Mouse (Mus musculus) E14TG2a.4 (cell line): ENCODE data around the gene Zc3h18.

ENCODE experiments used
- H3K27me3 ChIP-seq: 2 replicates; pipeline ENCODE4 v1.6.1; 2014; ENCODE audit warnings: low read length, control low read depth; ENCODE audit not compliant: insufficient read depth
- H3K36me3 ChIP-seq: 2 replicates; pipeline ENCODE4 v1.6.1; 2014; ENCODE audit warnings: low read length, control low read depth; ENCODE audit not compliant: insufficient read depth
- H3K4me1 ChIP-seq: replicated peaks from 2 replicates; pipeline ENCODE4 v1.6.1; 2014; ENCODE audit warnings: low read depth, low read length, control low read depth
- H3K4me3 ChIP-seq: replicated peaks from 2 replicates; pipeline ENCODE4 v1.5.1; 2014; ENCODE audit warnings: mild to moderate bottlenecking, low read length
- H3K9me3 ChIP-seq: 2 replicates; pipeline ENCODE4 v1.6.1; 2014; ENCODE audit warnings: low read length, control low read depth
- CTCF ChIP-seq: conservative IDR thresholded peaks from 2 replicates; pipeline ENCODE4 v1.5.1; 2014; ENCODE audit warnings: low read length
- NANOG ChIP-seq: IDR thresholded peaks from 2 replicates; pipeline ENCODE4 v1.6.1; 2014; ENCODE audit warnings: borderline replicate concordance, low read length, mixed read lengths
- POU5F1 ChIP-seq: IDR thresholded peaks from 2 replicates; pipeline ENCODE4 v1.6.1; 2014; ENCODE audit warnings: low read length, borderline replicate concordance

Gene Zc3h18

DNA sequence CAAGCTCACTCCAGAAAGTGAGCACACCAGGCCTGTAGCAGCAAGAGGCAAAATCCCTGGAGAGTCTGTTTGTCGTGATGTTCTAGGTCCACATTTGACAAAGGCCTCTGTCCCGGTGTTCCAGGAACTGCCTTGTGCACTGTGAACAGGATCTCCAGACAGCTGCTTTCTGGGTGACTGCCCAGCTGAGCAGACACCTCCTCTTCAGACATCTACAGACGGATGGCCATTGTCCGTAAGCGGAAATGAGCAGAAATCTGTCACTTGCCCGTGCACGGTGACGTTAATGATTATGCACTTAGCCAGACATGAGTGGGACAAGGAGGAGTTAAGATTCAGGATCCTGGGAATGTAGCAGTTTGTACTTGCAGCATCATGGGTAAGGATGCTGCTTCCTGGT lies 22.3 kb upstream of the Zc3h18 start:
- H3K9me3 ChIP-seq = no peaks in the 10 kb centered on the region
- H3K27me3 ChIP-seq = peaks cover 22% of the 10 kb centered on the region
- no peak overlapping the region for H3K4me3 ChIP-seq
- TF ChIP-seq CTCF (no peak), NANOG (no peak), POU5F1 (no peak)
- peaks cover 44% of the 10 kb centered on the region for H3K4me1 ChIP-seq
- no peaks in the 10 kb centered on the region for H3K36me3 ChIP-seq

DNA sequence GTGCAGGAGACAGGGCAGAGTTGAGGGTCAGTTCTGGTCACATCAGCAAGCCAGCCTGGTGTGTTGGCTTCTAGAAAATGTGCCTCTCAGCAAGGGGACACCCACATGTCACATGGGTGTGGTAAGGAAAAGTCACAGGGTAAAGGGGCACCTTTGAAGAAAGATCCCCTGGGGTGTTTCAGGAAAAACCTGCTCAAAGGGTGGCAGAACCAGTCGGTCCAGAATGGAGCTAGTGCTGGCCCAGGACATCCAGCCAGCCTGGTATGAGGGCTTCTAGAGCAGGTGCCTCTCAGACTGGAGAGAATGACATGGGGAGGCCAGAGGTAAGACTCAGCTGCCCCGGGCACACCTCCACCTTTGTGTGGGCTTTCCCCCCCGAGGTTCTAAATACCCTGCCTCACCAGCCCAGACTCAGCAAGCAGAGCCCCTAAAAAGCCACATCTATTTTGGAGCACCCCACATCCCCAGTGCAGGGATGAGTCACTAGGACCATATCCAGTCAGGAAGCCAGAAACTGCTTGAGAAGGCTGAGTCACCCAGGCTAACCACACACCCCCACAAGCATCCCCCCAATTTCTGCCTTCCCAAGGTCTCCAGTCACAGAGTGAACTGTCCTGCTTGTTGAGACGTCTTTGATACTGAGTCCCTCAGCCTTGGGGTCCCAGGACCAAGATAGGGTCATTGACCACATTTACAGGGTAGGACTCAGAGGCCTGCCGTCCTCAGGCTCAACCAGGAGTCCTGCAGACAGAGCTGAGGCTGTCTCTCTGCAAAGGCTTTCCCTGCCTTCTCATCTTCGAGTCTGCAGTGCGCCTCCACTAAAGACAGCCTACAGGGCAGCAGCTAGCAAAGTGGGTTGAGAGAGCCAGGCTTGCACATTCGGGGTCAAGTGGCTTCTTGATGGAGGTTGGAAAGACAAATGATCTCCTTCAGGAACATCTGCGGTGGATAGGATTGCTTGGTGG lies 20.5 kb upstream of the Zc3h18 start:
- Histone ChIP-seq H3K9me3 (no peaks in the 10 kb centered on the region), H3K4me3 (no peak overlapping the region), H3K36me3 (no peaks in the 10 kb centered on the region), H3K4me1 (peaks cover 30% of the 10 kb centered on the region), H3K27me3 (peaks cover 20% of the 10 kb centered on the region)
- no peak for TF ChIP-seq NANOG
- no peak for TF ChIP-seq POU5F1

DNA sequence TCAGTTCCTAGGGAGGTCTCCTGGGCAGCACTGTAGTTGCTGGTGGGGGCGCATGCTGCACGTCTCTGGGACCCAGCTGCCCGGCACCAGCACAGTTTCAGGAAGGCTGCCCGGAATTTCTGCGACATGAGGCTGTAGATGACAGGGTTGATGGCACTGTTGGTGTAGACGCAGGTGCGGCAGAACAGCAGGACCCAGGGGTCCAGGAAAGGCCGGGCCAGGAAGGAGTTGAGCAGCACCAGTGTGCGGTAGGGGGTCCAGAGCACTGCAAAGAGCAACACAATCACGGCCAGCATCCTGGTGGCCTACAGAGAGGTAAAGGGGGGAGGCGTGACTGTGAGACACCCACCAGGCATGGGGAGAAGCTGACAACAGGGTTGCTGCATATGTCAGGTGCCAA lies 19.2 kb upstream of the Zc3h18 start:
- no peaks in the 10 kb centered on the region for H3K9me3 ChIP-seq
- no peak overlapping the region for H3K4me3 ChIP-seq
- TF ChIP-seq CTCF = no peak
- TF ChIP-seq POU5F1 = no peak
- no peak for TF ChIP-seq NANOG

DNA sequence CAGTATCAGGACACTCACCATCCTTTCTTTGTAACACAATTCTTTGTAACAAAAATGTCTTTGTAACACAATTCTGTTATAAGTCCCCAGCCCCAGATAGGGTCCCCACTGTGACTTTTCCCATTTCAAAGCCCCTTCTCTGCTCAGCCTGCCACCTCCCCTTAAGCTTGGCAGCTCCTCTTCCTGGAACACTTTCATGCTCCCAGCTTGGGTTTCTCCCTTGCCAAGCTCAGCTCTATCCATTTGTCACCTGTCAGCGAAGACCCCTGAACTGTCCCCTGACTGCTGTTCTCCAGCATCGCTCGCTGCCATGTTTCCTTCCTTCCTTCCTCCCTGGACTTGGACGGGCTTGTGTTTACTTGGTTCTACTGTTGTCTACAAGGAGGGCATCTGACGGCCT lies 18.8 kb upstream of the Zc3h18 start:
- H3K4me1 ChIP-seq = peaks cover 14% of the 10 kb centered on the region; the same call in 1 of the 2 replicates
- TF ChIP-seq CTCF (no peak), NANOG (no peak), POU5F1 (no peak)
- H3K9me3 ChIP-seq = no peaks in the 10 kb centered on the region

More for the DNA sequence above, 19.2 kb upstream of the Zc3h18 start:
- Histone ChIP-seq H3K27me3 (peaks cover 18% of the 10 kb centered on the region), H3K4me1 (peaks cover 18% of the 10 kb centered on the region), H3K36me3 (no peaks in the 10 kb centered on the region)

DNA sequence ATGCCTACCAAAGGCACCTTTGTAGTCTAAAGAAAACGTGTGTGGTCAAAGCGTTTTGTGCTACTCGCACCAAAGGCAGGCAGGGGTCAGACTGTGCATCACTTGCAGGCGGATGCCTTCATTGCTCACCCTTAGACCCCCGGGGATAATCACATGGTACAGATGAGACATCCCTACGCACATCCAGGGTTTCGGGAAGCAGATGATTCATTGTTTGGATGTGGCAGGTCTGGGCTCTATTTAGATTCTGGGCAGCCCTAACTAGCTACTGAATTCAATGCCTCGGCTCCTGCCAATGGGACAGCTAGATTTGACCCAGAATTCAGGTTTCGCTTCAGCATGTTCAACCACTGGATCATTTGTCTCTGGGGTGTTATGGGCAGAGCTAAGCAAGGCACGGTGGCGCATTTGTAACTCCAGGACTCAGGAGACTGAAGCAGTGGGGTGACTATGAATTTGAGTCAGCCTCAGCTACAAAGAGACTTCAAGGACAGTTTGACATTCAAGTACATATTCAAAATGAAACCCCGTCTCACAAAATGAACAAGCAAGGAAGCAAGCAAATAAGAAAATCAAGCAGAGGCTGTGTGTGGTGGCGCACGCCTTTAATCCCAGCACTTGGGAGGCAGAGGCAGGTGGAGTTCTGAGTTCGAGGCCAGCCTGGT lies 17.2 kb upstream of the Zc3h18 start:
- H3K36me3 ChIP-seq = no peaks in the 10 kb centered on the region
- peaks cover 20% of the 10 kb centered on the region for H3K27me3 ChIP-seq
- peaks cover 15% of the 10 kb centered on the region; the same call in 1 of the 2 replicates for H3K4me1 ChIP-seq
- H3K4me3 ChIP-seq = no peak overlapping the region
- H3K9me3 ChIP-seq = no peaks in the 10 kb centered on the region
- no peak for TF ChIP-seq CTCF
- no peak for TF ChIP-seq POU5F1
- no peak for TF ChIP-seq NANOG

More for the DNA sequence above, 18.8 kb upstream of the Zc3h18 start:
- H3K4me3 ChIP-seq = no peak overlapping the region
- H3K27me3 ChIP-seq = peaks cover 20% of the 10 kb centered on the region
- H3K36me3 ChIP-seq = no peaks in the 10 kb centered on the region

DNA sequence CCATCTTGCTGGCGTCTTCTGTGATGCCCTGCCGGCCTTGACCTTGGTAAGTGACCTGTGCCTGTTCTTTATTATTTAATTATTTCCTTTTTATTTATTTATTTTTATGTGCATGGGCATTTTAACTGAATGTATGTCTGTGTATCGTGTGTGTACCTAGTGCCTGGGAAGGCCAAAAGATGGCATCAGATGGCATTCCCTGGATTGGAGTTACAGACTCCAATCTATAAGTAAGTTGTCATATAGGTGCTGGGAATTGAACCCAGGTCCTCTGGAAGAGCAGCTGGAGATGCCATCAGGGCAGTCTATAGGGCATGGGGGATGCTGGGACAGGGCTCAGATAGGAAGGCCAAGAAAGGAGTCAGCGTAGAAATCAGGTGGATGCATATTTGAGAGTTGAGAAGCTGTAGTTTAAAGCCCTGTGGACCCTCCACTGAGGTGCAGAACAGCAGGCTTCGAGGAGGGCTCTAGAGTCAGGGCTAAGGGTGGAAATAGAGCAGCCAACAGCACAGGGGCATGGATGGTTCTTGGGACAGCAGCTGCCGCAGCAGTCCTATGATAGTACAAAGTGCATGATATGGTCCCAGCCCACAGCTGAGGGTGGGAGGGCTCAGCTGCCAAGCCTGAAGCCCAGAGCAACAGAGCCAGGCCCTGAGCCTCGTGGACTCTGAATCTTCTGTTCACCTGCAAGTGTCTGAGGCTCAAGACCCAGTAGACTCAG lies 15.6 kb upstream of the Zc3h18 start, which contains the start of gene Trhr2:
Gene Trhr2 (minus strand): TSS at position 51 of the 721 bp plus-strand sequence.
- no peaks in the 10 kb centered on the region for H3K36me3 ChIP-seq
- peaks cover 10% of the 10 kb centered on the region; the same call in 1 of the 2 replicates for H3K4me1 ChIP-seq
- H3K27me3 ChIP-seq = peaks cover 20% of the 10 kb centered on the region
- TF ChIP-seq NANOG = no peak
- no peak for TF ChIP-seq POU5F1
- TF ChIP-seq CTCF = no peak
- peaks cover 4% of the 10 kb centered on the region; the same call in 1 of the 2 replicates for H3K9me3 ChIP-seq
- H3K4me3 ChIP-seq = no peak within 1 kb of the TSS

DNA sequence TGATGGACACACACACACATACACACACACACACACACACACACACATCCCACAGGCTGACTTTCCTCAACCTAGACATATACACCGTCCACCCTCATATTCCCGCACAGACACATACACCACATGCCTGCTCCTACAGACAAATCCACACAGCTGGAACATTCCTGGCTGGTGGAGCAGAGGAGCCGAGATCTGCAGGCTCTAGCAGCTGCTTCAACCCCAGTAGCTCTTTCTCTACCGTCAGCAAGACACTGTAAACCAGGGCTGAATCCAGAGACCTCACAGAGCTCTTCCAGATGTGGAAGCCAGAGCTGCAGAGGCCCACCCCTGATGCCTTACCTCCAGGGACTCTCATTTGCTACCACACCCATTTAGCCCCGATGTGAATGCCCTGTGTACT lies 14.1 kb upstream of the Zc3h18 start:
- peaks cover 6% of the 10 kb centered on the region; the same call in 1 of the 2 replicates for H3K4me1 ChIP-seq

DNA sequence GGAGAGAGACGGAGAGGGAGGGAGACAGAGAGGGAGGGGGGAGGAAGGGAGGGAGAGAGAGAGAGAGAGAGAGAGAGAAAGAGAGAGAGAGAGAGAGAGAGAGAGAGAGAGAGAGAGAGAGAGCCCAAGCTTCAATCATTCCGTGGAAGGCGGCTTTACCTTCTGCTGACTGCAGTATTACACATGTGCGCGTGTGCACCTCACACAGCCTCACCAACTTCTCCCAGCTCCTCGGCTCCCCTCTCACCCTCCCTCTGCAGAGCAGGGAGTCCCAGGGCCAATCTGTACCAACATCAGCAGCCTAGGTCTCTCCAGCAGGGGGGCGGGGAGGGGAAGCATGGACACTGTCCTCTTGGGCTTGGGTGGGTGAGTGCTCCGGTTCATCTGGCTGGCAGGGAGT lies 13.4 kb upstream of the Zc3h18 start:
- no peak for TF ChIP-seq CTCF
- TF ChIP-seq NANOG = no peak
- no peak for TF ChIP-seq POU5F1
- Histone ChIP-seq H3K27me3 (peaks cover 14% of the 10 kb centered on the region), H3K4me3 (no peak overlapping the region), H3K9me3 (peaks cover 4% of the 10 kb centered on the region; the same call in 1 of the 2 replicates), H3K36me3 (no peaks in the 10 kb centered on the region), H3K4me1 (peaks cover 4% of the 10 kb centered on the region; the same call in 1 of the 2 replicates)

More for the DNA sequence above, 14.1 kb upstream of the Zc3h18 start:
- Histone ChIP-seq H3K27me3 (peaks cover 16% of the 10 kb centered on the region), H3K9me3 (peaks cover 4% of the 10 kb centered on the region; the same call in 1 of the 2 replicates), H3K4me3 (no peak overlapping the region), H3K36me3 (no peaks in the 10 kb centered on the region)
- TF ChIP-seq NANOG (no peak), CTCF (no peak), POU5F1 (no peak)
